Mouse (Mus musculus): ENCODE results near the gene Cep295nl. TPM values are rescaled to one million over a fixed set of nuclear protein-coding genes. Genes with fewer than 3 reads are reported as not detected.

Cep295nl gene
- polyA plus RNA-seq, 1 experiment from 2014 or later, result 0.15 TPM

- Histone ChIP-seq H3K4me3 (ENCODE audit: low read depth, low read length) (no peak overlapping the region), H3K9me3 (replicated peaks; ENCODE audit: control insufficient read depth, low read length, poor library complexity, severe bottlenecking) (no peaks in the 10 kb centered on the region), H3K4me2 (ENCODE audit: low read length) (no peak overlapping the region), H3K36me3 (ENCODE audit: control insufficient read depth, insufficient read depth, low read length) (no peaks in the 10 kb centered on the region), H3K4me1 (ENCODE audit: control insufficient read depth, insufficient read depth, low read length) (peaks cover 18% of the 10 kb centered on the region), H3K9ac (ENCODE audit: low read depth, low read length) (no peak overlapping the region), H3K27ac (ENCODE audit: low read length) (no peak overlapping the region), H3K27me3 (ENCODE audit: control insufficient read depth, insufficient read depth, low read depth, low read length) (no peaks in the 10 kb centered on the region)
- no peak for ATAC-seq
- 75% methylated on average over 3 of the region's 3 CpGs for WGBS
These were observed 6.1 kb upstream of the Cep295nl start for GRCm38 (mm10) chr11:118348419-118348818.

DNA sequence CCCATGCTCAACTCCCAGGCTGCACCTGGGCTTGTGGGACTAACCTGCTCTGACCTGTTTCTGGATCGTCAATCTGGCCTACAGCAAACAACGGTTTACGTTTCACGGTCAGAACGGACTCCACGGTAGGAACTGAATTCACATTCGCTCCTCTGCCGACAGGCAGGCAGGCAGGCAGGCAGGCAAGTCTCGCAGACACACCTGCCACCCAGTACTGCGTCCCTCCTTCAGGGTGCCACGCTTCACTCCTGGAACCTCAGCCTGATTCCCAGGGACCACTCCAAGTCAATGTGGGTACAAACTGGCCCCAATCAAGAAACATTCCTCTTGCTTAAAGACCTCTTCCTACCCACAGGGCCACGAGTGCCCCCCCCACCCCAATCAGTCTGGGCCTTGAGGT lies 5.6 kb upstream of the Cep295nl start:
- no peak overlapping the region for H3K4me3 ChIP-seq (ENCODE audit: low read depth, low read length)
- ATAC-seq, result no peak

DNA sequence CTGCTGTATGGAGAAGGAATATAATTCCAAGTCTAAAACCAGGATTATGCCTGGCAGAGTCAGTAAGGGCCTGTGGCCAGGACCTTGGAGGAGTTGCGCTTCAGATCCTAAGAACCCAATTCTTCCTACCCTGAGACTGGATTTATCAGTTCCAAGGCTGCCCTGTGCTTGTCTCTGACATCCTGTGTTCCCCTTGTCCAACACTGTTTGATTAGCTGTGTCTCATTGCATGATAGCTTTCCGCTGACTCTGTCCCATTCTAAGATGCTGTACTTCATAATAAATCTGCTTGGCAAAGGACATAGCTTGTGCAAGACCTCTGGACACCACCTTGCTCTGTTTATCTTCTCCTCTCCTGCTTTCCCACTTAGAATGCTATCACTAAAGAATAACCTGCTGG lies 5.1 kb upstream of the Cep295nl start:
- peaks cover 12% of the 10 kb centered on the region for H3K4me1 ChIP-seq (ENCODE audit: control insufficient read depth, insufficient read depth, low read length)
- H3K4me2 ChIP-seq (ENCODE audit: low read length), result no peak overlapping the region
- H3K27me3 ChIP-seq (ENCODE audit: control insufficient read depth, insufficient read depth, low read depth, low read length), result no peaks in the 10 kb centered on the region
- H3K4me3 ChIP-seq (ENCODE audit: low read depth, low read length), result no peak overlapping the region
- no peaks in the 10 kb centered on the region for H3K36me3 ChIP-seq (ENCODE audit: control insufficient read depth, insufficient read depth, low read length)
- no peak overlapping the region for H3K27ac ChIP-seq (ENCODE audit: low read length)
- WGBS, result 96% methylated on average over 2 of the region's 2 CpGs
- no peak overlapping the region for H3K9ac ChIP-seq (ENCODE audit: low read depth, low read length)
- no peaks in the 10 kb centered on the region for H3K9me3 ChIP-seq (replicated peaks; ENCODE audit: control insufficient read depth, low read length, poor library complexity, severe bottlenecking)
- no peak for ATAC-seq

More for the DNA sequence above, 5.6 kb upstream of the Cep295nl start:
- H3K9ac ChIP-seq (ENCODE audit: low read depth, low read length), result no peak overlapping the region
- peaks cover 13% of the 10 kb centered on the region for H3K4me1 ChIP-seq (ENCODE audit: control insufficient read depth, insufficient read depth, low read length)
- H3K27me3 ChIP-seq (ENCODE audit: control insufficient read depth, insufficient read depth, low read depth, low read length), result no peaks in the 10 kb centered on the region
- no peaks in the 10 kb centered on the region for H3K9me3 ChIP-seq (replicated peaks; ENCODE audit: control insufficient read depth, low read length, poor library complexity, severe bottlenecking)
- H3K36me3 ChIP-seq (ENCODE audit: control insufficient read depth, insufficient read depth, low read length), result no peaks in the 10 kb centered on the region
- H3K27ac ChIP-seq (ENCODE audit: low read length), result no peak overlapping the region
- 94% methylated on average over 12 of the region's 12 CpGs for WGBS
- no peak overlapping the region for H3K4me2 ChIP-seq (ENCODE audit: low read length)

DNA sequence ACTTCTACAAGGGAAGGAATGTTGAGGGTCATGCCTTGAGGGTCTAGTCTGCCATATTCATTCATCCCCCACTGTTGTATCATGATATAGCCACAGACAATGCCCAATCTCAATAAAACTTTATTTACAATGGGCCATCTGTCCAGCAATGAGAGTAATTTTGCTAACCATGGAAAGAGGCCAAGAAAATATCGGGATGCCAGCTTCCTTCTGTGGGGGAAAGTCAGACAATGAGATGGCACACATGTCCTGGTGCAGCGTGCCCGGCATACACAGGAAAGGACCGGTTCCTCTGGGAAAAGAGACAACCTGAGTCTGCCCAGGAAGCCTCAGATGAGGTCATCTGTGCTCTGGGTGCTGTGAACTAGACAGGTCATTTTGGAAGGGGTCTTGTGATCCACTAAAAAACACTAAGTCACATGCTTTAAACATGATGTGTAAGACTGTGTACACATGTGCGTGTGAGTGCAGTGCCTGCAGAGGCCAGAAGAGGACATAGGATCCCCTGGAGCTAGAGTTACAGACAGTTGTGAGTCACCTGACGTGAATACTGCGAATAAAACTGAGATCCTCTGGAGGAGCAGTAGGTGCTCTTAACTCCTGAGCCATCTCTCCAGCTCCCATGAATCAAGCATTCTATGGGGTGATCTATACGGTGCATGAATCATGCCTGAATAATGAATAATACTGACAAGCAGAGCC lies 4.2 kb upstream of the Cep295nl start:
- Histone ChIP-seq H3K9ac (ENCODE audit: low read depth, low read length) (no peak overlapping the region), H3K4me3 (ENCODE audit: low read depth, low read length) (no peak overlapping the region), H3K36me3 (ENCODE audit: control insufficient read depth, insufficient read depth, low read length) (no peaks in the 10 kb centered on the region), H3K27ac (ENCODE audit: low read length) (no peak overlapping the region), H3K4me2 (ENCODE audit: low read length) (no peak overlapping the region), H3K9me3 (replicated peaks; ENCODE audit: control insufficient read depth, low read length, poor library complexity, severe bottlenecking) (no peaks in the 10 kb centered on the region), H3K4me1 (ENCODE audit: control insufficient read depth, insufficient read depth, low read length) (peaks cover 19% of the 10 kb centered on the region), H3K27me3 (ENCODE audit: control insufficient read depth, insufficient read depth, low read depth, low read length) (no peaks in the 10 kb centered on the region)
- ATAC-seq, result no peak
- 86% methylated on average over 8 of the region's 8 CpGs for WGBS

GRCm38 (mm10) chr11:118345693-118346092 lies 3.4 kb upstream of the Cep295nl start:
- 54% methylated on average over 4 of the region's 4 CpGs for WGBS
- no peak overlapping the region for H3K9ac ChIP-seq (ENCODE audit: low read depth, low read length)
- H3K27me3 ChIP-seq (ENCODE audit: control insufficient read depth, insufficient read depth, low read depth, low read length), result no peaks in the 10 kb centered on the region
- H3K9me3 ChIP-seq (replicated peaks; ENCODE audit: control insufficient read depth, low read length, poor library complexity, severe bottlenecking), result no peaks in the 10 kb centered on the region
- H3K4me3 ChIP-seq (ENCODE audit: low read depth, low read length), result no peak overlapping the region
- ATAC-seq, result no peak
- 0 out of 2 replicates have a peak overlapping the region, but pooled peaks have one; percentile 31 for H3K27ac ChIP-seq (ENCODE audit: low read length)
- H3K4me2 ChIP-seq (ENCODE audit: low read length), result no peak overlapping the region
- H3K36me3 ChIP-seq (ENCODE audit: control insufficient read depth, insufficient read depth, low read length), result no peaks in the 10 kb centered on the region
- peaks cover 19% of the 10 kb centered on the region for H3K4me1 ChIP-seq (ENCODE audit: control insufficient read depth, insufficient read depth, low read length)

GRCm38 (mm10) chr11:118343629-118344028 lies 1.3 kb upstream of the Cep295nl start:
- Histone ChIP-seq H3K9me3 (replicated peaks; ENCODE audit: control insufficient read depth, low read length, poor library complexity, severe bottlenecking) (no peaks in the 10 kb centered on the region), H3K27ac (ENCODE audit: low read length) (no peak overlapping the region), H3K4me2 (ENCODE audit: low read length) (no peak overlapping the region), H3K9ac (ENCODE audit: low read depth, low read length) (no peak overlapping the region), H3K36me3 (ENCODE audit: control insufficient read depth, insufficient read depth, low read length) (no peaks in the 10 kb centered on the region), H3K4me1 (ENCODE audit: control insufficient read depth, insufficient read depth, low read length) (peaks cover 17% of the 10 kb centered on the region), H3K4me3 (ENCODE audit: low read depth, low read length) (no peak overlapping the region), H3K27me3 (ENCODE audit: control insufficient read depth, insufficient read depth, low read depth, low read length) (no peaks in the 10 kb centered on the region)
- WGBS, result 70% methylated on average over 2 of the region's 2 CpGs
- no peak for ATAC-seq

- no peak overlapping the region for H3K9ac ChIP-seq (ENCODE audit: low read depth, low read length)
- 85% methylated on average over 8 of the region's 8 CpGs for WGBS
- no peaks in the 10 kb centered on the region for H3K9me3 ChIP-seq (replicated peaks; ENCODE audit: control insufficient read depth, low read length, poor library complexity, severe bottlenecking)
- no peak overlapping the region for H3K4me2 ChIP-seq (ENCODE audit: low read length)
- H3K27ac ChIP-seq (ENCODE audit: low read length), result no peak overlapping the region
- no peaks in the 10 kb centered on the region for H3K27me3 ChIP-seq (ENCODE audit: control insufficient read depth, insufficient read depth, low read depth, low read length)
- no peak for ATAC-seq
- no peak overlapping the region for H3K4me3 ChIP-seq (ENCODE audit: low read depth, low read length)
- peaks cover 10% of the 10 kb centered on the region for H3K4me1 ChIP-seq (ENCODE audit: control insufficient read depth, insufficient read depth, low read length)
- no peaks in the 10 kb centered on the region for H3K36me3 ChIP-seq (ENCODE audit: control insufficient read depth, insufficient read depth, low read length)
These were observed 4.7 kb downstream of the Cep295nl start for GRCm38 (mm10) chr11:118337491-118338168.

- Histone ChIP-seq H3K4me1 (ENCODE audit: control insufficient read depth, insufficient read depth, low read length) (no peaks in the 10 kb centered on the region; the same call in 1 of the 2 replicates), H3K36me3 (ENCODE audit: control insufficient read depth, insufficient read depth, low read length) (no peaks in the 10 kb centered on the region), H3K4me3 (ENCODE audit: low read depth, low read length) (no peak overlapping the region), H3K27me3 (ENCODE audit: control insufficient read depth, insufficient read depth, low read depth, low read length) (no peaks in the 10 kb centered on the region), H3K4me2 (ENCODE audit: low read length) (no peak overlapping the region), H3K9me3 (replicated peaks; ENCODE audit: control insufficient read depth, low read length, poor library complexity, severe bottlenecking) (no peaks in the 10 kb centered on the region), H3K27ac (ENCODE audit: low read length) (no peak overlapping the region), H3K9ac (ENCODE audit: low read depth, low read length) (no peak overlapping the region)
- ATAC-seq, result no peak
- 91% methylated on average over 17 of the region's 17 CpGs for WGBS
These were observed 8.9 kb downstream of the Cep295nl start for GRCm38 (mm10) chr11:118333431-118333830.

DNA sequence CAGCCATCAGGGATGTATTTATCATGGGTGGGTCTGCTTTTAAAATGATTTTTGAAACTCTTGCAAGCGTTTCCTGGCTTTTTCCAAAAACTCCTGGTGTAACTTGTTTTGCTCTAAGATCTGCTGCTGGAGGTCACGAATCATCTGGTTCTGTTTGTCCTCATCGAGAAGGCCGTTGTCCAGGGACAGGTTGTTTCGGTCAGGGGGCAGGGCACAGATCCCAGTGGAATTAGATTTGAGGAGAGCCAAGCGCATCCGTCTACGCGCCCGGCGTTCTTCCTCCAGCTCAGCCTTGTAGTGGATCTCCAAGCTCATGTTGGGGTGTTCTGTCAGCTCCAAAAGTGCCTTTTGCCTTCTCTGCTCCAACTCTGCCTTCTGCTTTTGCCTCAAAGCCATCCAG lies 9.9 kb downstream of the Cep295nl start:
- no peak overlapping the region for H3K4me2 ChIP-seq (ENCODE audit: low read length)
- no peaks in the 10 kb centered on the region for H3K27me3 ChIP-seq (ENCODE audit: control insufficient read depth, insufficient read depth, low read depth, low read length)
- H3K36me3 ChIP-seq (ENCODE audit: control insufficient read depth, insufficient read depth, low read length), result no peaks in the 10 kb centered on the region
- 95% methylated on average over 11 of the region's 11 CpGs for WGBS
- no peak for ATAC-seq
- no peak overlapping the region for H3K4me3 ChIP-seq (ENCODE audit: low read depth, low read length)
- no peak overlapping the region for H3K9ac ChIP-seq (ENCODE audit: low read depth, low read length)
- peaks cover 9% of the 10 kb centered on the region for H3K4me1 ChIP-seq (ENCODE audit: control insufficient read depth, insufficient read depth, low read length)
- H3K9me3 ChIP-seq (replicated peaks; ENCODE audit: control insufficient read depth, low read length, poor library complexity, severe bottlenecking), result no peaks in the 10 kb centered on the region
- no peak overlapping the region for H3K27ac ChIP-seq (ENCODE audit: low read length)

All from midbrain, embryonic 16.5 days (tissue).